In the genomic region with DNA sequence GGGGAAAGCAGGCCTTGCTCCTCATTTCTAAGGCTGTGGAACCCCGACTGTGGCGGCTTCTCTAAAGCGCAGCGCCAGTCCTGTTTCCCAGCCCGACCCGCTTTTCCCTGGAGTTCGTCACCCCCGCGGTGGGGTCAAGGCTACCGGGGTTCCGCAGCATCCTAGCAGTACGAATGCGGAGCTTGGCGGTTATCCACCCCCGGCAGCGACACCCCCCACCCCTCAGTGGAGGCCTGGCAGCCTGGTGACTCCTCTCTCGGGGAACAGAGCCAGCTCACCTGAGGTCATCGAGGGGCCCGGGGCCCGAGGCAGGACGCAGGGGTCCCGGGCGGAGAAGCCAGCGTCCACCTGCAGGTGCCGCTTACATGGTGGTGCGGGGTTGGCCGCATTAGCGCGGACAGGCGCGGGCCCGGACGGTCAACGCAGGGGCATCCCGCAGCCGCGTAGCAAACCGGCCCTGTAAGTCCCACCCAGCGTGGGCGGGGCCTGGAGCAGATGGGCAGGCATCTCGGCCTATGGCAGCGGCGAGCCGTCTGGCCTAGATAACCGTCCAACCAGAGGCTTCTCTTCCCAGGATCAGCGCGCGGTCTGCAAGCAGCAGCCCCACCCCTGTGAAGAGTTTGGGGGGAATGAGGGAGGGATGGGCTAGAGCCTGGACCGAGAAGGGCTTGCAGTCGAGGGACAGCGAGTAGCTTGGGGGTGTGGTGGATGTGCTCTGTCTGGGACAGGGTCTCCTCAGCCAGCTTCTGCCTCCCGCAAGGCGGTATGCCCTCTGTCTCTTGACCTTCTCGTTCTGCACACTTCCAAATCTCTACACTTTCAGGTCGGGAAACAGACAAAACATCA, we compare ENCODE assay signal across 7 mouse cellular contexts. TPM values are rescaled to one million over a fixed set of nuclear protein-coding genes. Genes with fewer than 3 reads are reported as not detected.
DNase-seq lines count a peak whose midpoint lies in the region; ATAC-seq lines count a peak whose summit lies in the region.

A gene (minus strand): TSS at position 468 of the 846 bp plus-strand sequence.

- H3K27me3 ChIP-seq in limb, embryonic 10.5 days (ENCODE audit: low read depth, poor library complexity, severe bottlenecking), result peaks cover 16% of the 10 kb centered on the region
- H3K27me3 ChIP-seq in midbrain, embryonic 13.5 days, result no peaks in the 10 kb centered on the region

- peak within 1 kb of the TSS; percentile 86 for H3K27ac ChIP-seq in limb, embryonic 10.5 days
- H3K27ac ChIP-seq in midbrain, embryonic 13.5 days, result peak within 1 kb of the TSS; percentile 87

- peaks cover 48% of the 10 kb centered on the region for H3K36me3 ChIP-seq in limb, embryonic 10.5 days
- H3K36me3 ChIP-seq in midbrain, embryonic 13.5 days, result peaks cover 34% of the 10 kb centered on the region

- peak within 1 kb of the TSS; percentile 78 for H3K4me2 ChIP-seq in midbrain, embryonic 13.5 days (replicated peaks)

- peak; percentile 88 for ATAC-seq in midbrain, embryonic 13.5 days

- peak within 1 kb of the TSS; percentile 76 for H3K4me3 ChIP-seq in limb, embryonic 10.5 days
- H3K4me3 ChIP-seq in midbrain, embryonic 13.5 days (replicated peaks), result peak within 1 kb of the TSS; percentile 82

- peak; percentile 97 for DNase-seq in adrenal gland, adult 8-10 months
- peak; percentile 96 for DNase-seq in embryo, embryonic 9.5 days (ENCODE audit: extremely low spot score)
- DNase-seq in gonadal fat pad, adult 2 months (ENCODE audit: low read depth), result no peak
- peak; percentile 97 for DNase-seq in kidney, adult 11 months
- peak; percentile 94 for DNase-seq in limb, embryonic 10.5 days (ENCODE audit: low spot score)
- DNase-seq in spleen, adult 12 weeks (ENCODE audit: low spot score), result peak; percentile 96

- H3K9ac ChIP-seq in midbrain, embryonic 13.5 days (replicated peaks), result peak within 1 kb of the TSS; percentile 90

- WGBS in limb, embryonic 10.5 days, result under 1% methylated on average over 55 of the region's 55 CpGs
- WGBS in midbrain, embryonic 13.5 days, result under 1% methylated on average over 55 of the region's 55 CpGs

- no peaks in the 10 kb centered on the region for H3K9me3 ChIP-seq in limb, embryonic 10.5 days (replicated peaks)
- H3K9me3 ChIP-seq in midbrain, embryonic 13.5 days, result no peaks in the 10 kb centered on the region

- peaks cover 42% of the 10 kb centered on the region for H3K4me1 ChIP-seq in limb, embryonic 10.5 days
- H3K4me1 ChIP-seq in midbrain, embryonic 13.5 days (replicated peaks), result peaks cover 61% of the 10 kb centered on the region

RNA-seq across cellular contexts. Expression of the gene that starts here (rescaled TPM):
- total RNA-seq in adrenal gland, adult 8-10 months (2022), result 10 to 100 TPM; 85.3 to 96.2 (median 92.1) TPM
- polyA plus RNA-seq in gonadal fat pad, adult 2 months (2012; rRNA removed), result 24.1 and 29.2 TPM in 2 replicates
- polyA plus RNA-seq in limb, embryonic 10.5 days (2016; fragmentation: Nextera tagmentation; extraction: Ambion mirVana), result 61.5 and 75.1 TPM in 2 replicates
- 114 and 133 TPM in 2 replicates for polyA plus RNA-seq in midbrain, embryonic 13.5 days (2015; fragmentation: Nextera tagmentation; extraction: Ambion mirVana)
